Comparison of ENCODE assay signal across 8 mouse cellular contexts in genomic region chr5:88764430-88764986, GRCm38 (mm10). TPM values are rescaled to one million over a fixed set of nuclear protein-coding genes. Genes with fewer than 3 reads are reported as not detected.
DNase-seq lines count a peak whose midpoint lies in the region; ATAC-seq and TF ChIP-seq lines count a peak whose summit lies in the region.

No protein-coding gene starts in this region.

- H3K27ac ChIP-seq in kidney, postnatal 0 days: no peak overlapping the region
- H3K27ac ChIP-seq in brown adipose tissue, adult 24 weeks (replicated peaks; ENCODE audit: low read depth, low read length): peak overlapping the region; percentile 42
- peak overlapping the region; percentile 96 for H3K27ac ChIP-seq in hindbrain, embryonic 10.5 days

- H3K9ac ChIP-seq in kidney, postnatal 0 days (ENCODE audit: low read depth, low read length): peak overlapping the region; percentile 50; the same call in 1 of the 2 replicates

- peak overlapping the region; percentile 73 for H3K4me3 ChIP-seq in kidney, postnatal 0 days (replicated peaks; ENCODE audit: low read depth, low read length)
- H3K4me3 ChIP-seq in brown adipose tissue, adult 24 weeks (ENCODE audit: insufficient read depth, low read depth, low read length): peak overlapping the region; percentile 71
- H3K4me3 ChIP-seq in hindbrain, embryonic 10.5 days: peak overlapping the region; percentile 79

- no peaks in the 10 kb centered on the region for H3K4me1 ChIP-seq in kidney, postnatal 0 days (replicated peaks; ENCODE audit: insufficient read depth, low read length)
- H3K4me1 ChIP-seq in brown adipose tissue, adult 24 weeks (ENCODE audit: control insufficient read depth, insufficient read depth, insufficient read length, low read length): no peaks in the 10 kb centered on the region
- peaks cover 24% of the 10 kb centered on the region for H3K4me1 ChIP-seq in hindbrain, embryonic 10.5 days (replicated peaks)

- no peaks in the 10 kb centered on the region for H3K27me3 ChIP-seq in kidney, postnatal 0 days (ENCODE audit: insufficient read depth, low read length)
- H3K27me3 ChIP-seq in hindbrain, embryonic 10.5 days (ENCODE audit: insufficient read depth, poor library complexity, severe bottlenecking): no peaks in the 10 kb centered on the region

- no peak for TF ChIP-seq CTCF in kidney, postnatal 0 days (IDR thresholded peaks at IDR 0.05; ENCODE audit: low read depth)

- 0 out of 2 replicates have a peak, but pooled peaks cover 1% of the 10 kb centered on the region for H3K36me3 ChIP-seq in kidney, postnatal 0 days (ENCODE audit: insufficient read depth, low read length)
- peaks cover 26% of the 10 kb centered on the region for H3K36me3 ChIP-seq in hindbrain, embryonic 10.5 days

- ATAC-seq in kidney, postnatal 0 days (replicated peaks; ENCODE audit: low FRiP score, low read depth): peak; percentile 41
- peak; percentile 10; the same call in 1 of the 2 replicates for ATAC-seq in megakaryocyte progenitor cell, adult 5-6 weeks (replicated peaks; ENCODE audit: poor library complexity)

- no peaks in the 10 kb centered on the region for H3K9me3 ChIP-seq in kidney, postnatal 0 days (replicated peaks; ENCODE audit: low read length)
- H3K9me3 ChIP-seq in hindbrain, embryonic 10.5 days: no peaks in the 10 kb centered on the region

- DNase-seq in kidney, postnatal 0 days (ENCODE audit: low spot score): no peak
- DNase-seq in kidney, adult 11 months: no peak
- DNase-seq in hindbrain, embryonic 10.5 days (ENCODE audit: low spot score): no peak
- DNase-seq in right cerebral cortex, postnatal 36 days (ENCODE audit: low spot score in 2 of 2): no peak
- DNase-seq in thymus, postnatal 0 days (ENCODE audit: low spot score): no peak
- no peak for DNase-seq in kidney, adult 18-20 months

- peak overlapping the region; percentile 81 for H3K4me2 ChIP-seq in kidney, postnatal 0 days (ENCODE audit: low read length)

- under 1% methylated on average over 23 of the region's 23 CpGs for WGBS in kidney, postnatal 0 days
- under 1% methylated on average over 23 of the region's 23 CpGs for WGBS in hindbrain, embryonic 10.5 days

RNA-seq across cellular contexts. Expression of gene Dck, which starts 0.3 kb away (rescaled TPM):
- 20.3 and 25.8 TPM in 2 replicates for polyA plus RNA-seq in kidney, postnatal 0 days (2015; fragmentation: Nextera tagmentation; extraction: Ambion mirVana)
- polyA plus RNA-seq in brown adipose tissue, adult 24 weeks (2012; ENCODE audit: insufficient read depth, insufficient read length, missing spikeins): 4.4 and 4.5 TPM in 2 replicates
- 93.0 and 103 TPM in 2 replicates for polyA plus RNA-seq in hindbrain, embryonic 10.5 days (2016; fragmentation: Nextera tagmentation; extraction: Ambion mirVana)
- total RNA-seq in megakaryocyte progenitor cell, adult 5-6 weeks (2015): 44.5 and 48.0 TPM in 2 replicates
- total RNA-seq in megakaryocyte progenitor cell, adult 5-6 weeks (2017): 19.6 and 26.6 TPM in 2 replicates
- 279 and 282 TPM in 2 replicates for polyA plus RNA-seq in thymus, postnatal 0 days (2015; fragmentation: Nextera tagmentation; extraction: Ambion mirVana)

RNA-seq across cellular contexts. Expression of gene Mob1b, which starts 43.9 kb away (rescaled TPM):
- polyA plus RNA-seq in kidney, postnatal 0 days (2015; fragmentation: Nextera tagmentation; extraction: Ambion mirVana): 8.7 and 9.1 TPM in 2 replicates
- polyA plus RNA-seq in brown adipose tissue, adult 24 weeks (2012; ENCODE audit: insufficient read depth, insufficient read length, missing spikeins): 13.9 and 26.0 TPM in 2 replicates
- 10.8 TPM in 2 replicates for polyA plus RNA-seq in hindbrain, embryonic 10.5 days (2016; fragmentation: Nextera tagmentation; extraction: Ambion mirVana)
- 29.4 and 34.6 TPM in 2 replicates for total RNA-seq in megakaryocyte progenitor cell, adult 5-6 weeks (2015)
- total RNA-seq in megakaryocyte progenitor cell, adult 5-6 weeks (2017): 8.7 and 9.0 TPM in 2 replicates
- 9.4 and 10.2 TPM in 2 replicates for polyA plus RNA-seq in thymus, postnatal 0 days (2015; fragmentation: Nextera tagmentation; extraction: Ambion mirVana)
